Mouse (Mus musculus) monocyte, adult 5-6 weeks (primary cell): ENCODE results near the gene Me3. TPM values are rescaled to one million over a fixed set of nuclear protein-coding genes. Genes with fewer than 3 reads are reported as not detected.
"Not testable (repeated sequence)": the region's sequence is repeated elsewhere in the genome, so short reads cannot be mapped to it uniquely, and the experiment has no call there.

ENCODE experiments used
- ATAC-seq: fragments of 153-309, 156-312 bp; replicated peaks from 2 replicates; pipeline ENCODE4 v1.8.0; 2017; ENCODE audit warnings: mild to moderate bottlenecking; ENCODE audit not compliant: low TSS enrichment, insufficient number of reproducible peaks, severe bottlenecking, poor library complexity, low FRiP score
- total RNA-seq: library from RNA; stranded (forward); fragments of 200-1000, 200-491, 200-594 nt; gene quantifications from 3 replicates; pipeline ENCODE4 v1.2.3, GENCODE M21; 2017

Gene Me3
- total RNA-seq, 1 experiment from 2014 or later: not detected

GRCm38 (mm10) chr7:89716226-89716625, 84.0 kb downstream of the Me3 start:
- ATAC-seq: no peak

DNA sequence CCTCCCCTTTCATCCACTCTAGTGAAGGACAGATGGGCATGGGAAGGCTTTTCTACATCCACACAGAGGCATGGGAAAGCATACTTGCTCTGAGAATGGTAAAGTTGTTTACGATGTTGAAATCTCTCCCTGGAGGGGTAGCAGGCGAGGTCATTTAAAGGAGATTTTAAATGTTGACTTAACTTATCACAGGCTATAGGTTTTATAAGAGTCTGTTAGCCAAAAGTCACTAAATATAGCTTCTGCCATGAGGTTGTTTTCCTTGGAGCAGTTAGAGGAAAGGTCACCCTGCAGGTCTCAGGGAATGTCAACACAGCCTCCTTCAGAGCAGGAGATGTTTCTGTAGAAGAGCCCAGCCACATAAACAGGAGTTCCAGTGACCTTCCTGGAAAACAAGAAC, 85.3 kb downstream of the Me3 start:
- no peak for ATAC-seq

GRCm38 (mm10) chr7:89718264-89718663, 86.1 kb downstream of the Me3 start:
- no peak for ATAC-seq

GRCm38 (mm10) chr7:89720256-89720655, 88.1 kb downstream of the Me3 start:
- no peak for ATAC-seq

DNA sequence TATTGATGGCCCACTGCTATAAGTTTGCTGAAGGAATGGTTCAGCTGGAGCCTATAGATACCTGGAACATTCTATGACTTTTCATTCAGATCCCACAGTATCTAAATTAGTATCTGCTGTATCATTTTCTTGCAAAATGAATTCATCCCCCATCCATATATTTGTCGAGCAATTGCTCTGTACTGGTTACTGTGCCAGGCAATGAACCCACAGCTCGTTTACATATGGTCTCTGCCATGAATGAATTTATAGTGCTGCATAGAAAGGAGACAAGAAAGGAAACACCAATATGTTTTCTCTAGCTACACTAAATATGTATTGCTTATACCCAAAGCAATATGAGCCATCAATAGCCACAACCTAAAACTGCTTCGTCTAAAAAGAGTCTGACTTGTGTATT, 94.5 kb downstream of the Me3 start:
- ATAC-seq: no peak

DNA sequence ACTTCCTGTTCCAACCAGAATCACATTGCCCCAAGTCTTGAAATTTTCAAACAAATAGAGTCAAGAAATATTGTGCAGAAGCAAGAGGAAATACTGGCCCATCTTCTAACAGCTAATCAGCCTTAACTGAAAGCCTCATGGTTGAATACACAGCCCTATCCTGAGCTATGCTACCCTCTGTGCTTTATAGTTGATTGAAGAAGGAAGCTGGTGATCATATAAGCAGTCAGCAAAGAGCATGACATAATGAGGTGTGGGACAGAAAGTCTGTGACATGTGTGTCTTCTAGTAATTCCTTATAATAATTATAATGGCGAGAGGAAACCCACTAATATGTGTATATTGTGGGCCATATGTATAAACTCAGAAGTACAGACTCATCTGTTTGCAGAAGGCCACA, 95.4 kb downstream of the Me3 start:
- ATAC-seq: no peak

GRCm38 (mm10) chr7:89728393-89728792, 96.2 kb downstream of the Me3 start:
- ATAC-seq: no peak

- no peak for ATAC-seq
These were observed 98.3 kb downstream of the Me3 start for GRCm38 (mm10) chr7:89730514-89730913.

DNA sequence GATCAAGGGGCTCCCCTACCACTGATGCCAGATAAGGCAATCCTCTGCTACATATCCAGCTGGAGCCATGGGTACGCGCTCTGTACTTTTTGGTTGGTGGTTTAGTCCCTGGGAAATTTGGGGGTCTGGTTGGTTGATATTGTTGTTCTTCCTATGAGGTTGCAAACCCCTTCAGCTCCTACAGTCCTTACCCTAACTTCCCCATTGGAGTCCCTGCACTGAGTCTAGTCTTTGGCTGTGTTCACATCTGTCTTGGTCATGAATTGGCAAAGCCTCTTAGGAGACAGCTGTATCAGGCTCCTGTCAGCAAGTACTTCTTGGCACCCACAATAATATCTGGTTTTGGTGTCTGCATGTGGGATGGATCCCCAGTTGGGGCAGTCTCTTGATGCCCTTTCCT, 98.9 kb downstream of the Me3 start:
- ATAC-seq: not testable (repeated sequence)

DNA sequence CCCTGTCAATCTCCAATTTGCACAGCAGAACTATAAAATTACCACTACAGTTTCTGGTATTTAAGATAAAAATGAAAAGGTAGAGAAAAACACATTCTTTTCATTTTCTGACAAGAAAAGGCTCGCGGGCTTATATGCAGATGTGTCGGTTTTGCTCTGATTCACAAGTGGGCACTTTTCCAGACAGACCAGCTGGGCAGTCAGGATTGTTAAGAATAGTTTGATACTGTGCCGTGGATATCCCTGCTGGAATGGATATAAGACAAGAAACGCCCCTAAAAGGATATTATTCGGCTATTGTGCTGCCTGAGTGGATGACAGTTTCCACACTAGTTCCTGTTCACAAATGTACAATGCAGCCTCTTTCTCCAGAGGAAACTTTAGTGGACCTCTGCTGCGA, 116.2 kb downstream of the Me3 start:
- no peak for ATAC-seq

DNA sequence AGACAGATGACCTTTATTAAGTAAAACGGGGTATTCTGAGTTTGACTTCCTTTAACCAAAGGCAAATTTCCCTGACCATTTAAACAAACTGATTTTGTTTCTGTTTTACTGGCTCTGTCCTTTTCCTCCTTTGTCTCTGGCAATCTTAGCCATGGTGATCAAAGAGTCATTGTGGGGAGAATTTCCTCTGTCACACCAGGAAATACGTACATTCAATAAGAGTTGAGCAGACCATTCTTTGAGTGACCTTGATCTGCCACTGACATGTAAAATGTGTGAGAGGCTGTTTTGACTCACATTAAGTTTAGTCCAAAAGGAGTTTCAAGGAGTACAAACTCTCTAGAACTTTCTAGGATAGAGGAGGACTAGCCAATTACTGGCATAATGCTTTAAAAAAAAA, 117.0 kb downstream of the Me3 start:
- no peak for ATAC-seq

DNA sequence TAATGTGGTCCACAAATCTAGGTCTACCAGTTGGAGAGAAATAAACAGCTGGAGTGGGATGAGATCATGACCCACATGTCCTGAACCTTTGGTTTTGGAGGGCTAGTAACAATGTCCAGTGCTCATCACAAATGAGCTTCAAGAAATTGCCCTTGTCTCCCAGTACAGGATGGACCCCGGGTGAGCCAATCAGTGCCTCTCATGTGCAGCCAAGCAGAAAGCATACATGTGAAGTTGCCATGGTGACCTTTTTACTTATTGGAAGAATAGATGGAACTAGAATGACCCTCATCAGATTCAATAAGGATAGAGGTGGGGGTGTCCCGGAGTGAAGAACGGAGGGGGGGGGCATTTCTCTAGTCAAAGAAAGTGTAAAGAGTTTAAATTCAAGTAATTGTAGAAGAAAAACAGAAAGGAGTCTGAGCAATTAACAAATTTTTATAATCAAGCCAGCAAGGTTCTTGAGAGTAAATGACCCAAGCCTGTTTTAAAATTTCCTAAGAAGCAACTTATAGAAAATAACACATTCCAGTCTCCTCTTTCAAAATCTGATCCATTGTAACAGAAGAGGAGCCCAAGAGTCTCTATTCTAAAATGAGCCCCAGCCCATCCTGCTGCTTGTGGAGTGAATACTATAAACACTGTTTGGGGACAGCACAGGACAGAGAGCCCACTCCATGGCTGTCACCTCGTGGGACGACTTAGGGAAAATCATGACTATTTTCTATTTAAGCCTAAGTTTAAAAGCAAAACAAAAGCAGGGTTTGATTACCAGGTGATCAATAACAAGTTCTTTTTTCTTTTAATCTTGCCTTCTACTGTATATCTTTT, 134.7 kb downstream of the Me3 start:
- no peak for ATAC-seq

- ATAC-seq: no peak
These were observed 137.1 kb downstream of the Me3 start for GRCm38 (mm10) chr7:89769106-89769896.

DNA sequence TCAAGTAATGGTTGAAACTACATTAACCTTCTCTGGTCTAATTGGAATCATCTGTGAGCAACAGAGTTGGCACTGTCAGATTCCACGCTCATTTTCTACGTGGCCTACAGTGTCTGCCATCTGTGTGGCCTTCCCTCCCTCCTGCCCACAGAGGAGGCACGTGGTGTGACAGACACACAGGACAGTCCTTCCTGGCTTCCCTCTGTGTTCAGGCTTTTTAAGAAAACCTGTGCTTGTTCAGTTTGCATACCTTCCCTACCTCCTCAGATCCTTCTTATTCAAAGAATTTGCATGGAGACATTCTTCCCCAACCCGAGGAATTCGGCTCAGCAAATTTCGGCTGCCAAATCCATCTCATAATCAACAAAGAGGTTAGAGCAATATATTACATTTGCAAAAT, 137.8 kb downstream of the Me3 start:
- no peak for ATAC-seq

DNA sequence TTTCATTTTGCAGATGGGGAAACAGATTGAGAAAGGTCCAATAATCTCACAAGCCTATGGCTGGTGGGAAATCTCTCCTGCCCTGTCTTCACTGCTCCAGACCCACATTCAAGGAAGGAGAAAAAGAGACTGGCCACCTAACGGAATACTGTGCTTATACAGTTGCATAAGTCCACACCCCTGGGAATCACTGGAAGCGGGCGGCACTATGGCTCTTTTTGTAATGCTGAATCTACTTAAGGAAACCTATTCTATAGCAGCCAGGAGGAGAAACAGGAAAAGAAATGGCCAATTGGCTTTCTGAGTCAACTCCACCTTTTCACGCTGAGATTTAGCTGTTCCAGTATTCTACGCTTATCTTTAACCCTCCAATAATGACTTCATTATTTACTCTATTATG, 140.7 kb downstream of the Me3 start:
- no peak for ATAC-seq

DNA sequence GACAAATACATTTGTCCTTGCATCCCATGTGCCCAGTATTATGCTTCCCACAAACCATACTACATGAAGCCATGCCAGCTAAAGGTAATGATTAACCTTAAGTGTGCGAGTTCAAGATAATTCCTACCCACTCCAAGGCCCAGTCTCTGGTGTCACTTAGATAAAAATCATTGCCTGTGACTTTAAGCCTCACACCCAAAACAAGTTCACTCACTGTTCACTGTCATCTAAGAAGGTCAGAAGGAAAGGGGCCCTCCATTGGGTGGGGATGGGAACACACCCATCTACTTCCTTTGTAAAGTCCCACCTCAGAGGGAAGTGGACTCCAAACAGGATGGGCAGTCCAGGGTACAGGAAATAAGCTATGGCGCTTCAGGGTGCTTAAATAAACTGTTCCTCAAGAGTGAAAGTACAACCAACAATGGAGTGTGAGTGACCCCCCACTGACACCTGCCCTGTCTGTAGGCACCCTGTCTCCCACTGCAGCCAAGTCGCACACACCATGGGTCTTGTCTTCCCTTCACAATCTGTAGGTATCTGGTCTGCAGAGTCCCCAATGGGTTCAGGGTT, 141.2 kb downstream of the Me3 start:
- no peak for ATAC-seq

DNA sequence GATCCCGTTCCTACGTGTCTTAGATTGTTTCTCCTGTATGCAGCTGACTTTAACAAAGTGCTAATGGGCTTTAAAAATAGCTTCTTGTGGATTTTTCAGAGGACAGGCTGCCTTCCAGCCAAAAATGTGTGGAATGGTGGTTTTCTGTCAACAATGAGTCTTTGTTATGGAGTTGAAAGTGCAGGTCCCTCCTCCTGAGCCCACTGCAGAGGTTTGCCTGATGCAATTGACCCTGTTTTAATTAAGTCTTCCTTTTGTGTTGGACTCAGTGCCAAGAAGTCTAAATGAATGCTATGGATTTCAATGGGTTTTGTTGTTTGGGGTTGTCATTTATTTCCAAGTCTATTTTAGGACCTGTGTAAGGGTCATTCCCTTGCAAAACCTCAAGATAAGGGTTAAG, 141.7 kb downstream of the Me3 start:
- no peak for ATAC-seq

- ATAC-seq: no peak
These were observed 143.7 kb downstream of the Me3 start for GRCm38 (mm10) chr7:89775848-89776247.

DNA sequence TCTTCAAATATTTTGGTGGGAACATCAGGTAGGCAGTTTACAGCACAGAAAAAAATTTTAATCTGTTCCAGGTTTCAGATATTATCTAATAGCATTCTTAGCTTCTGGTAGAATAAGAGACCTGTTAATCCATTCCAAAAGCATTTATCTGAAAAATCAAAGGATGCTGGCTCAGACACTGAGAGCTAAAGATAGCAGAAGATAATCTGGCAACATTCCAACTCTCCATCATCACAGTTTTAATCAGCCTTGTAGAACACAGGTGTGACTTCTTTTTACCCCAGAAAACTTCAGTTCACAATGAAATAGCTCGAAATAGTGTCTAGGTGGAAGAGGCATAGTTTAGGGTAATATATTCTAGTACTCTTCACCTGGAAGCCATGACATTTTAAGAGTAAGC, 149.2 kb downstream of the Me3 start:
- ATAC-seq: no peak

DNA sequence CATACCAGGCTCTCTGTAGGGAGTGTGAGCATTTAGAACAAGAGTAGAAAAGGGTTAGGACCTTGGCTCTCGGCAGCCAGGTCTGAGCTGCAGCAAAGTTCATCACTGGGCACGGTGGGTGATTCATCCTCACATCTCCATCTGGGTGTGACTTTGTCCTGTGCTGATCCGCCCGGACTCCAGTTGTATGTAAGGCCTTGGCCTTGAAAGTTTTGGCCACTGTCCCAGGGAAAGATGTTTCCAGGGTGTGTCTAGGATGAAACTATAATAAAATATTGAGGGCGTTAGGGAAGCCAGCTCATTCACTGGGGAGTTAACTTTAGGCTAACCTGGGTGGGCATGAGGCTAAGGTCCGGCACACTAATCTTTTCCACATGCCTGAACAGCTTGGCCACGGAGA, 155.5 kb downstream of the Me3 start:
- ATAC-seq: no peak
